8 mouse cellular contexts compared by ENCODE assay signal in the genomic region with DNA sequence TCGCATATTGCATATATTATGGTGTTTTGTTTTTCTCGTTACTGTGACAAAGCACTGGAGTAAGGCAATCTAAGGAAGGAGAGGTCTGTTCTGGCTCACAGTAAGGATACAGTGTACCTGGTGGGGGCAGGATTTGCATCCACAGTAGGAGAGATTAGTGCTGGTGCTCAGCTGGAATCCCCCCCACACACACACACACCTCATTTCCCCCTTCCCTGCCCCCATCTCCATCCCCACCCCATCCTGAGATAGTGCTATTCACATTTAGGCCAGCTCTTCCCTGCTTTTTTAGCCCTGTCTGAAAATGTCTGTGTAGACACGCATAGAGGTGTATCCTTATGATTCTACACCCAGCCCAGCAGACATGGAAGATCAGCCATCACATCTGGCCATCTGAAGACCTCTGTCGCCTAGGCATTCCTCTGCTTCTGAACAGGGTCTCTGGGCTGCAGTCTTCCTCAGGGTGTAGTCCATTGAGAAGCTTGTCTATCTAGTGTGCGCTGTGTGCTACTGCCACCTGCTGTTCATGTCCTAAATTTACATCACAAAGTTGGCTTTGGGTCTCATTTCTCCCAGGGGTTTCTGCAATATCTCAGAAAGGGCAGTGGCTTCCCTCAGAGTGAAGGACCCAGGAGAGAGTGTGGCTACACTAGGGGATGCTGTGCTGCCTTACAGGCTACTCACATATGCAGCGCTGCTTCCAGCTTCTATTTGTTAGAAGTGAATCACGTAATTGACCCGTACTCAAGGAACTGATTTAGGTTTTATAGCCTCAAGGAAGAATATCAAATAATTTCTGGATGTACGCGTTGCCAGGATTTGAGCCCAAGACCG. TPM values are rescaled to one million over a fixed set of nuclear protein-coding genes. Genes with fewer than 3 reads are reported as not detected.
DNase-seq lines count a peak whose midpoint lies in the region; ATAC-seq and TF ChIP-seq lines count a peak whose summit lies in the region.

No protein-coding gene starts in this region.

- no peak overlapping the region for H3ac ChIP-seq in C2C12 (ENCODE audit: control insufficient read depth, insufficient read length, low read depth)

- DNase-seq in T-cell, adult 2 months (ENCODE audit: low spot score) = peak; percentile 63
- peak; percentile 92 for DNase-seq in kidney, postnatal 0 days (ENCODE audit: low spot score)
- peak; percentile 69 for DNase-seq in liver, postnatal 0 days
- peak; percentile 82 for DNase-seq in thymus, postnatal 0 days (ENCODE audit: low spot score)

- TF ChIP-seq POLR2A in cortical plate, adult 2 months (IDR thresholded peaks at IDR 0.05; ENCODE audit: extremely low read depth, insufficient read depth, low read length) = no peak

- no peaks in the 10 kb centered on the region for H3K79me3 ChIP-seq in C2C12 (ENCODE audit: low read depth)

- no peak overlapping the region for H3K4me3 ChIP-seq in C2C12 (ENCODE audit: insufficient read depth, poor library complexity, severe bottlenecking)
- no peak overlapping the region for H3K4me3 ChIP-seq in cortical plate, adult 2 months (ENCODE audit: insufficient read depth, low read length)
- no peak overlapping the region for H3K4me3 ChIP-seq in heart, embryonic 15.5 days
- no peak overlapping the region for H3K4me3 ChIP-seq in kidney, postnatal 0 days (replicated peaks; ENCODE audit: low read depth, low read length)
- no peak overlapping the region for H3K4me3 ChIP-seq in liver, postnatal 0 days (ENCODE audit: low read depth, low read length)
- no peak overlapping the region for H3K4me3 ChIP-seq in neural tube, embryonic 14.5 days (ENCODE audit: low read depth, low read length)

- no peak overlapping the region for H3K4me2 ChIP-seq in heart, embryonic 15.5 days
- H3K4me2 ChIP-seq in kidney, postnatal 0 days (ENCODE audit: low read length) = no peak overlapping the region
- no peak overlapping the region for H3K4me2 ChIP-seq in liver, postnatal 0 days (ENCODE audit: low read depth, low read length)
- no peak overlapping the region for H3K4me2 ChIP-seq in neural tube, embryonic 14.5 days (ENCODE audit: low read depth, low read length)

- WGBS in heart, embryonic 15.5 days = 59% methylated on average over 11 of the region's 11 CpGs
- WGBS in kidney, postnatal 0 days = 57% methylated on average over 11 of the region's 11 CpGs
- WGBS in liver, postnatal 0 days (ENCODE audit: insufficient replicate concordance) = 60% methylated on average over 11 of the region's 11 CpGs
- 62% methylated on average over 11 of the region's 11 CpGs for WGBS in neural tube, embryonic 14.5 days

- no peaks in the 10 kb centered on the region for H3K9me3 ChIP-seq in heart, embryonic 15.5 days (replicated peaks)
- H3K9me3 ChIP-seq in kidney, postnatal 0 days (replicated peaks; ENCODE audit: low read length) = no peaks in the 10 kb centered on the region
- no peaks in the 10 kb centered on the region for H3K9me3 ChIP-seq in liver, postnatal 0 days (ENCODE audit: low read length)
- H3K9me3 ChIP-seq in neural tube, embryonic 14.5 days (ENCODE audit: control insufficient read depth, low read length) = no peaks in the 10 kb centered on the region

- no peaks in the 10 kb centered on the region for H3K27me3 ChIP-seq in C2C12 (ENCODE audit: control insufficient read depth, insufficient read depth, insufficient read length)
- no peaks in the 10 kb centered on the region for H3K27me3 ChIP-seq in heart, embryonic 15.5 days
- no peaks in the 10 kb centered on the region for H3K27me3 ChIP-seq in kidney, postnatal 0 days (ENCODE audit: insufficient read depth, low read length)
- H3K27me3 ChIP-seq in liver, postnatal 0 days (ENCODE audit: insufficient read depth, low read length) = no peaks in the 10 kb centered on the region
- no peaks in the 10 kb centered on the region for H3K27me3 ChIP-seq in neural tube, embryonic 14.5 days (ENCODE audit: control insufficient read depth, insufficient read depth, low read length)

- H3K36me3 ChIP-seq in C2C12 (ENCODE audit: control insufficient read depth, insufficient read depth) = no peaks in the 10 kb centered on the region
- H3K36me3 ChIP-seq in heart, embryonic 15.5 days = no peaks in the 10 kb centered on the region
- H3K36me3 ChIP-seq in kidney, postnatal 0 days (ENCODE audit: insufficient read depth, low read length) = no peaks in the 10 kb centered on the region
- H3K36me3 ChIP-seq in liver, postnatal 0 days (replicated peaks; ENCODE audit: insufficient read depth, low read length) = no peaks in the 10 kb centered on the region
- no peaks in the 10 kb centered on the region for H3K36me3 ChIP-seq in neural tube, embryonic 14.5 days (ENCODE audit: control insufficient read depth, insufficient read depth, low read length)

- H3K79me2 ChIP-seq in C2C12 (ENCODE audit: control insufficient read depth, insufficient read depth) = no peaks in the 10 kb centered on the region

- H3K27ac ChIP-seq in cortical plate, adult 2 months (ENCODE audit: insufficient read depth, low read length) = no peak overlapping the region
- no peak overlapping the region for H3K27ac ChIP-seq in heart, embryonic 15.5 days
- no peak overlapping the region for H3K27ac ChIP-seq in kidney, postnatal 0 days
- no peak overlapping the region for H3K27ac ChIP-seq in liver, postnatal 0 days (ENCODE audit: low read depth)
- no peak overlapping the region for H3K27ac ChIP-seq in neural tube, embryonic 14.5 days (ENCODE audit: low read depth, low read length)

- no peaks in the 10 kb centered on the region for H3K4me1 ChIP-seq in cortical plate, adult 2 months (ENCODE audit: control insufficient read depth, insufficient read depth, low read length)
- no peaks in the 10 kb centered on the region for H3K4me1 ChIP-seq in heart, embryonic 15.5 days (replicated peaks)
- H3K4me1 ChIP-seq in kidney, postnatal 0 days (replicated peaks; ENCODE audit: insufficient read depth, low read length) = no peaks in the 10 kb centered on the region
- H3K4me1 ChIP-seq in liver, postnatal 0 days (ENCODE audit: insufficient read depth) = no peaks in the 10 kb centered on the region
- H3K4me1 ChIP-seq in neural tube, embryonic 14.5 days (ENCODE audit: control insufficient read depth, insufficient read depth, low read length) = no peaks in the 10 kb centered on the region

- no peak for TF ChIP-seq EP300 in liver, postnatal 0 days (IDR thresholded peaks at IDR 0.05; ENCODE audit: low read depth)

- 0 out of 2 replicates have a peak, but pooled peaks have one; percentile 31 for ATAC-seq in heart, embryonic 15.5 days (replicated peaks; ENCODE audit: insufficient number of reproducible peaks, insufficient read depth, low FRiP score, low read depth)
- peak; percentile 67 for ATAC-seq in kidney, postnatal 0 days (replicated peaks; ENCODE audit: low FRiP score, low read depth)
- ATAC-seq in liver, postnatal 0 days = peak; percentile 53
- peak; percentile 82 for ATAC-seq in neural tube, embryonic 14.5 days (ENCODE audit: low read depth)

- peak; percentile 29 for TF ChIP-seq CTCF in C2C12 (IDR thresholded peaks at IDR 0.05; ENCODE audit: control insufficient read depth, insufficient read depth, insufficient read length)
- TF ChIP-seq CTCF in cortical plate, adult 2 months (IDR thresholded peaks at IDR 0.05; ENCODE audit: extremely low read depth, insufficient read depth, low read length) = peak; percentile 94
- peak; percentile 93 for TF ChIP-seq CTCF in kidney, postnatal 0 days (IDR thresholded peaks at IDR 0.05; ENCODE audit: low read depth)
- TF ChIP-seq CTCF in liver, postnatal 0 days (IDR thresholded peaks at IDR 0.05; ENCODE audit: low read depth) = peak; percentile 97

- no peak overlapping the region for H3K9ac ChIP-seq in heart, embryonic 15.5 days
- H3K9ac ChIP-seq in kidney, postnatal 0 days (ENCODE audit: low read depth, low read length) = no peak overlapping the region
- no peak overlapping the region for H3K9ac ChIP-seq in liver, postnatal 0 days (replicated peaks)
- H3K9ac ChIP-seq in neural tube, embryonic 14.5 days (replicated peaks; ENCODE audit: low read depth, low read length) = no peak overlapping the region

TF ChIP-seq in C2C12, 6 proteins besides CTCF, POLR2A, EP300 and RAD21:
- TF ChIP-seq MYOG (IDR thresholded peaks at IDR 0.05; ENCODE audit: control insufficient read depth, extremely low read depth, insufficient read length) (no peak), FOSL1 (IDR thresholded peaks at IDR 0.05; ENCODE audit: insufficient read depth, low read length, poor library complexity, severe bottlenecking) (no peak), MAX (IDR thresholded peaks at IDR 0.05) (no peak), CEBPB (IDR thresholded peaks at IDR 0.05; ENCODE audit: low read depth) (no peak), MYOD1 (IDR thresholded peaks at IDR 0.05; ENCODE audit: control insufficient read depth, insufficient read length, low read depth) (no peak), USF1 (IDR thresholded peaks at IDR 0.05; ENCODE audit: low read depth) (no peak)

RNA-seq across cellular contexts. Expression of a gene that starts 44.4 kb away (rescaled TPM):
- 25.8 TPM for polyA plus RNA-seq in C2C12 (2012; fragmentation: generic; extraction: Trizol)
- polyA plus RNA-seq in cortical plate, adult 2 months (2012; rRNA removed) = 20.4 and 24.6 TPM in 2 replicates
- polyA plus RNA-seq in heart, embryonic 15.5 days (2015; fragmentation: Nextera tagmentation; extraction: Ambion mirVana) = 70.7 and 70.8 TPM in 2 replicates
- 39.6 and 43.2 TPM in 2 replicates for polyA plus RNA-seq in kidney, postnatal 0 days (2015; fragmentation: Nextera tagmentation; extraction: Ambion mirVana)
- polyA plus RNA-seq in liver, postnatal 0 days (2015; fragmentation: Nextera tagmentation; extraction: Ambion mirVana) = 62.7 and 69.6 TPM in 2 replicates
- 7.6 and 10.2 TPM in 2 replicates for polyA plus RNA-seq in neural tube, embryonic 14.5 days (2014; fragmentation: Nextera tagmentation; extraction: Ambion mirVana)
- 82.5 and 84.3 TPM in 2 replicates for polyA plus RNA-seq in thymus, postnatal 0 days (2015; fragmentation: Nextera tagmentation; extraction: Ambion mirVana)

Comparison
In these comparisons a context has a peak if more than half of its experiments do, and no peak if none do; other contexts are left out.
1. CTCF ChIP-seq: peak in every context shown above with its lines; median percentile 97 in liver, postnatal 0 days; 94 in cortical plate, adult 2 months; 93 in kidney, postnatal 0 days; 29 in C2C12.
2. ATAC-seq: peak in every context shown above with its lines; median percentile 82 in neural tube, embryonic 14.5 days; 67 in kidney, postnatal 0 days; 53 in liver, postnatal 0 days; 31 in heart, embryonic 15.5 days.